Mouse (Mus musculus) intestine, postnatal 0 days (tissue): ENCODE measurements around the gene Gmpr. TPM values are rescaled to one million over a fixed set of nuclear protein-coding genes. Genes with fewer than 3 reads are reported as not detected.

ENCODE experiments used
- ATAC-seq: fragments of 200-750 bp; cut with Nextera tagmentation; 2 replicates; pipeline ENCODE4 v1.8.0; 2017; ENCODE audit warnings: mild to moderate bottlenecking, moderate TSS enrichment, moderate library complexity
- H3K27ac ChIP-seq: fragments of 300-500 bp; sonication (generic); 2 replicates; pipeline ENCODE4 v1.5.1; 2014; ENCODE audit warnings: mild to moderate bottlenecking, low read depth, low read length, moderate library complexity
- H3K27me3 ChIP-seq: fragments of 300-500 bp; sonication (generic); replicated peaks from 2 replicates; pipeline ENCODE4 v1.6.1; 2014; ENCODE audit warnings: low read length, mixed read lengths; ENCODE audit not compliant: control insufficient read depth, insufficient read depth
- H3K36me3 ChIP-seq: fragments of 300-500 bp; sonication (generic); 2 replicates; pipeline ENCODE4 v1.6.1; 2014; ENCODE audit warnings: mild to moderate bottlenecking, moderate library complexity; ENCODE audit not compliant: control insufficient read depth, insufficient read depth
- H3K4me1 ChIP-seq: fragments of 300-500 bp; sonication (generic); replicated peaks from 2 replicates; pipeline ENCODE4 v1.6.1; 2014; ENCODE audit warnings: antibody characterized with exemption, low read length, mixed read lengths; ENCODE audit not compliant: control insufficient read depth, insufficient read depth
- H3K4me2 ChIP-seq: fragments of 300-500 bp; sonication (generic); replicated peaks from 2 replicates; pipeline ENCODE4 v1.6.1; 2014; ENCODE audit warnings: low read depth, mild to moderate bottlenecking, moderate library complexity
- H3K4me3 ChIP-seq: fragments of 300-500 bp; sonication (generic); 2 replicates; pipeline ENCODE4 v1.5.1; 2014; ENCODE audit warnings: low read depth, low read length
- H3K9ac ChIP-seq: fragments of 300-500 bp; sonication (generic); 2 replicates; pipeline ENCODE4 v1.6.1; 2014; ENCODE audit warnings: mild to moderate bottlenecking, low read depth, low read length
- H3K9me3 ChIP-seq: fragments of 300-500 bp; sonication (generic); 2 replicates; pipeline ENCODE4 v1.6.1; 2016; ENCODE audit warnings: mixed run types; ENCODE audit not compliant: control insufficient read depth
- CTCF ChIP-seq: sonication (generic); IDR thresholded peaks from 2 replicates; pipeline ENCODE4 v1.5.1; 2016; ENCODE audit warnings: low read depth, mild to moderate bottlenecking, control low read depth, antibody characterized with exemption, moderate library complexity
- WGBS: fragments of 180-500 bp; shearing (Covaris S2); extraction: QIAGEN DNeasy Blood & Tissue Kit; methylation state at CpG from one replicate; pipeline ENCODE4 v1.1.7; 2014; 5-methylcytosine and 5-hydroxymethylcytosine counted together
- polyA plus RNA-seq: library from polyadenylated mRNA; unstranded; fragments of >200 nt; fragmentation: Nextera tagmentation; extraction: Ambion mirVana; gene quantifications from 2 replicates; pipeline ENCODE4 v1.2.1, GENCODE M21; 2015

Gmpr gene
- polyA plus RNA-seq, 1 experiment from 2014 or later: 20.5 TPM

DNA sequence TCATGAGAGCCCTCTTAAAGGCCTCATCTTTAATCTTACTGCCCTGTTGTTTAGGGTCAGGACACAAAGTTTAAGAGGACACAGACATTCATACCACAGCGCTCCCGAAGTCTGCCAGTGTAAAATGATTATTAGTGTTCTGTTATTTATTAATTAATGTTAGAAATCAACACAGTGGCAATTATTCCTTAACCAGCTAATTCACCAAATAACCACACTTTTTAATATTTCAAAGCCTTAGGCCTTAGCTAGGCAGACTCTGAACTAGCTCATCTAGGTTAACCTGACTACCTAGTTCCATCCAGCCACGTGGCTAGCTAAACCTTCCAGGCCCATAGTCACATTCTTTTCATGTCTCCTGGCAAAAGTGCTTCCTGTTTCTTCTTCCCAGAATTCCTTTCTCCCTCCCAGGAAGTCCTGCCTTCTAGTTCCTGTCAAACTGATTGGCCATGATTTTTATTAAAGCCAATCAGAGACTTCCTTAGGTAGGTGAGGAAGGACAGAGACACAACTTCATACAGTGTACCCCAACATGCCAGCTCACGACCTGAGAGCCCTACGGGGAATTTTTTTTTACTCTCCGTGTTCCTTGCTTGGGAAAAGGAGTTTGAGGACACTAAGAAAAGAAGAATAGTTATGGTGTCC, 17.7 kb downstream of the Gmpr start:
- no peak overlapping the region for H3K27ac ChIP-seq

DNA sequence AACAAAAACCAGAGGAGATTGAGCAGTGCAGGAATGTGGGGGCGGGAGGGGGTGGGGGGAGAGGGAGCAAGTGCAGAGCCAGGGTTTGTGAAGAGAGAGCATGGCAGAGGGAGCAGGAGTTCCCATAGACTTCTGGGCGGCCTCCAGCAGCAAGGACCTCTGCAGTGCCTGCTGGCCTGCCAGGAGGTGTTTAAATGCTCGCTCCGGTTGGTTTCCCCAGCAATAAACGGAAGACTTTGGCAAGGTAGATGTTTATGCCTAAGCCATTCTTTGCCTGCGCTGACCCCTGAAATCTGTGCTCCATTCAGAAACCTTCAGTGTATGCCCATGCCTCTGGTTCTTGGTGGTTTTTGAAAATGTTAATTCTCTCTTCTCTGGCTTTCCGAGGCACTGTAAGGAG, 19.0 kb downstream of the Gmpr start:
- no peak for TF ChIP-seq CTCF
- H3K9me3 ChIP-seq: no peaks in the 10 kb centered on the region
- 76% methylated on average over 7 of the region's 7 CpGs for WGBS
- H3K27me3 ChIP-seq: no peaks in the 10 kb centered on the region
- H3K36me3 ChIP-seq: no peaks in the 10 kb centered on the region
- no peak for ATAC-seq
- no peaks in the 10 kb centered on the region for H3K4me1 ChIP-seq
- no peak overlapping the region for H3K4me3 ChIP-seq
- H3K27ac ChIP-seq: no peak overlapping the region
- no peak overlapping the region for H3K9ac ChIP-seq
- H3K4me2 ChIP-seq: no peak overlapping the region

More for the DNA sequence above, 17.7 kb downstream of the Gmpr start:
- Histone ChIP-seq H3K27me3 (no peaks in the 10 kb centered on the region), H3K36me3 (no peaks in the 10 kb centered on the region), H3K4me2 (no peak overlapping the region), H3K9ac (no peak overlapping the region), H3K9me3 (no peaks in the 10 kb centered on the region), H3K4me3 (no peak overlapping the region), H3K4me1 (no peaks in the 10 kb centered on the region)
- 88% methylated on average over 6 of the region's 6 CpGs for WGBS
- no peak for ATAC-seq
- TF ChIP-seq CTCF: no peak

GRCm38 (mm10) chr13:45527232-45527964, 20.2 kb downstream of the Gmpr start:
- Histone ChIP-seq H3K9me3 (no peaks in the 10 kb centered on the region), H3K27me3 (no peaks in the 10 kb centered on the region), H3K36me3 (no peaks in the 10 kb centered on the region), H3K4me2 (no peak overlapping the region), H3K9ac (no peak overlapping the region), H3K4me1 (no peaks in the 10 kb centered on the region), H3K27ac (no peak overlapping the region), H3K4me3 (no peak overlapping the region)
- ATAC-seq: no peak
- TF ChIP-seq CTCF: no peak
- 69% methylated on average over 11 of the region's 11 CpGs for WGBS

- H3K27me3 ChIP-seq: no peaks in the 10 kb centered on the region
- no peaks in the 10 kb centered on the region for H3K9me3 ChIP-seq
- no peak overlapping the region for H3K4me2 ChIP-seq
- H3K4me1 ChIP-seq: no peaks in the 10 kb centered on the region
- H3K9ac ChIP-seq: no peak overlapping the region
- H3K36me3 ChIP-seq: no peaks in the 10 kb centered on the region
- H3K4me3 ChIP-seq: no peak overlapping the region
- TF ChIP-seq CTCF: no peak
- 74% methylated on average over 4 of the region's 4 CpGs for WGBS
- no peak overlapping the region for H3K27ac ChIP-seq
- no peak for ATAC-seq
Observed at GRCm38 (mm10) chr13:45528787-45529186, 21.5 kb downstream of the Gmpr start.

DNA sequence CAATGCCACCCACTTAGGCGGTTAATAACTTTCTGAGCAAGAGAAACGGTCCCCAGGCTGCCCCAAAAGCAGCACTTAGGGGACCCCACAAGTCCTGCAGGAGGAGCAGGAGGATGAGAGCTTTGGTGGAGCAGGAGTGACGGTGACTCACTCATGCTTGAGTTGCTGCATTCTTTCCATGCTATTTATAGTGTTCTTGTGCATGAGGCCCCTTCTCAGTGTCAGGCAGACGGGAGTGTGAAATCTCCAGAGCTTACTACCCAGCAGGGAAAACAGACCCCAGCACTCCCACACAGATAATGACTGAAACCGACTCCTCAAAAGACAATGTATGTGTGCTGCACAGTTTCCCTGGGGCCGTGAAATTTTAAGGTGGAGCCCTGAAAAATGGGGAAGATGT, 23.5 kb downstream of the Gmpr start:
- Histone ChIP-seq H3K27me3 (no peaks in the 10 kb centered on the region), H3K4me1 (no peaks in the 10 kb centered on the region), H3K9me3 (no peaks in the 10 kb centered on the region), H3K36me3 (no peaks in the 10 kb centered on the region), H3K4me3 (no peak overlapping the region), H3K4me2 (no peak overlapping the region), H3K27ac (no peak overlapping the region), H3K9ac (no peak overlapping the region)
- ATAC-seq: no peak
- no peak for TF ChIP-seq CTCF
- 22% methylated on average over 6 of the region's 6 CpGs for WGBS

DNA sequence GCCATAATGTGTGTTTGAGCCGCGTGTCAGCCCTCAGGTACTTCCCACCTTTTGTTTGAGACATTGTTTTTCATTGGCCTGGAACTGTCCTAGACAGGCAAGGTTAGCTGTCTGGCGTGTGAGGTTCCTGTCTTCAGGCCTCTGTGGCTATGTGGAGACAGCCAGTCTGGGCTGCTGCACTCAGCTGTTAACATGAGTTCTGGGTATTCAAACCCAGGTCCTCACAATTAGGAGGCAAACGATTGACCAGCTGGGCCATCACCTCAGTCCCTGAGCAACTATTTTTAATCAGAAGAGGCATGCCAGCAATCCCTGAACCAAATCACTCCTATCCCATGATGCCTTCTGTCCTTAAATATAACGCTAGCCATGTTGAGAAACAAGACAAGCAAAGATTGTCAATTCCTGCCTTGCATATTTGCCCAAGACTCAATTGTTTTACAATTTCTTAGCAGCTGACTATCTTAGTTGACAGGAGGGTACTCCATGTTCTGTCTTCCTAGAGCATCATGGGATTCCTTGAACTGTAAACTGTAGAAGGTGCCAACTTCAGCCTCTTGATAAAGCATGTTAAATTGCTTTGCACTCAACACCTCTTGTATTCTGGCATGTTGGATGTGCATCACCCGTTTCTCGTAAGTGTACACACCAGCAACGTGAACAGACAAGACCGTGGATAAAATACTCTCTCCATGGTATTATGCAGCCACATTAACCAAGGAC, 28.6 kb downstream of the Gmpr start:
- Histone ChIP-seq H3K27ac (no peak overlapping the region), H3K4me1 (no peaks in the 10 kb centered on the region), H3K27me3 (no peaks in the 10 kb centered on the region), H3K36me3 (no peaks in the 10 kb centered on the region), H3K4me2 (no peak overlapping the region), H3K9me3 (no peaks in the 10 kb centered on the region), H3K4me3 (no peak overlapping the region), H3K9ac (no peak overlapping the region)
- WGBS: 91% methylated on average over 9 of the region's 9 CpGs
- TF ChIP-seq CTCF: no peak
- ATAC-seq: no peak
